Mouse (Mus musculus) erythroblast, embryonic 14.5 days (primary cell): ENCODE data around the gene Upk1a.

ENCODE experiments used
- GATA1 ChIP-seq: IDR thresholded peaks from 2 replicates; pipeline ENCODE4 v1.6.1; 2012; ENCODE audit warnings: low read length, inconsistent platforms, mixed read lengths
- TAL1 ChIP-seq: IDR thresholded peaks from 3 replicates; pipeline ENCODE4 v1.6.1; 2012; ENCODE audit warnings: low read length, inconsistent platforms, mixed read lengths

DNA sequence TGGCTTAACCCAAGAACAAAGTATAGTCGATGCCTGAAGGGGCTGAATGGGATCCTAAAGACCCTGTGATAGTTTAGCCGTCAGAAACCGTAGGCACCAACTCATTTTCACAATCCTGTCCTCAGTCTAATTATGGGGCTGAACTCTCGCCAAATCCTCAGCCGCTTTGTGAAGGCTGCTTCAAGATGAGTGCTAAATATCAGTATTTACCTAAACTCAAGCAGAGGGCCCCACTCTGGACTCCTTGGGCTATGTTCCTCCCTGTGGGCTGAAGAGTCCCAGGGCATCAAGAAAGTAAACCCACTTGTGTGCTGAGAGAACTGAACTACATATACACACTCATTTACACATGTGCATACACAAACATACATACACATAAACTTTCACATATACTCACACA, 15.8 kb downstream of the Upk1a start:
- TF ChIP-seq TAL1 (no peak), GATA1 (no peak)
